Mouse (Mus musculus) small intestine, adult 2 months (tissue): ENCODE results near the gene Dcst2.

Source experiments
- CTCF ChIP-seq: fragments of 200-500 bp; IDR thresholded peaks from 2 replicates; pipeline ENCODE4 v1.5.1; 2012; ENCODE audit warnings: low read depth, mild to moderate bottlenecking, control low read depth, inconsistent platforms, low read length, moderate library complexity, mixed read lengths; ENCODE audit not compliant: insufficient replicate concordance, insufficient read length; ENCODE audit errors: extremely low read depth
- POLR2A ChIP-seq: fragments of 200-500 bp; IDR thresholded peaks from 2 replicates; pipeline ENCODE4 v1.6.1; 2012; ENCODE audit warnings: low read depth, mild to moderate bottlenecking, control low read depth, inconsistent platforms, low read length, moderate library complexity

- TF ChIP-seq CTCF (peak; percentile 86; the same call in 1 of the 2 replicates), POLR2A (no peak)
Observed at GRCm38 (mm10) chr3:89354816-89355511, 6.8 kb upstream of the Dcst2 start.
